Mouse (Mus musculus) embryonic fibroblast, embryonic 13.5 days (primary cell): ENCODE results near the gene Polm. TPM values are rescaled to one million over a fixed set of nuclear protein-coding genes. Genes with fewer than 3 reads are reported as not detected.
A peak's percentile ranks its signal among the peaks of the same experiment; 100 is the strongest.

Experiments used
- H3K27ac ChIP-seq: 2 replicates; pipeline ENCODE4 v1.5.1; 2012; ENCODE audit warnings: low read length, control low read depth, inconsistent platforms; ENCODE audit not compliant: insufficient read depth
- H3K4me1 ChIP-seq: 2 replicates; pipeline ENCODE4 v1.6.1; 2011; ENCODE audit warnings: low read length; ENCODE audit not compliant: control insufficient read depth, insufficient read depth
- H3K4me3 ChIP-seq: 2 replicates; pipeline ENCODE4 v1.5.1; 2011; ENCODE audit warnings: mild to moderate bottlenecking, control low read depth, low read length; ENCODE audit not compliant: insufficient read depth
- CTCF ChIP-seq: IDR thresholded peaks from 2 replicates; pipeline ENCODE4 v1.5.1; 2011; ENCODE audit warnings: mild to moderate bottlenecking, control low read depth, low read length, moderate library complexity, borderline replicate concordance; ENCODE audit not compliant: insufficient read depth
- POLR2A ChIP-seq: IDR thresholded peaks from 2 replicates; pipeline ENCODE4 v1.6.1; 2011; ENCODE audit warnings: low read depth, mild to moderate bottlenecking, control low read depth, low read length, moderate library complexity
- polyA plus RNA-seq: library from polyadenylated mRNA; stranded (reverse); fragments of >200 nt; gene quantifications from 2 replicates; pipeline ENCODE4 v1.2.4, GENCODE M21; 2011; ENCODE audit warnings: low read depth; ENCODE audit not compliant: missing spikeins, insufficient read length

Gene Polm
- polyA plus RNA-seq, 1 experiment = 9.9 TPM

DNA sequence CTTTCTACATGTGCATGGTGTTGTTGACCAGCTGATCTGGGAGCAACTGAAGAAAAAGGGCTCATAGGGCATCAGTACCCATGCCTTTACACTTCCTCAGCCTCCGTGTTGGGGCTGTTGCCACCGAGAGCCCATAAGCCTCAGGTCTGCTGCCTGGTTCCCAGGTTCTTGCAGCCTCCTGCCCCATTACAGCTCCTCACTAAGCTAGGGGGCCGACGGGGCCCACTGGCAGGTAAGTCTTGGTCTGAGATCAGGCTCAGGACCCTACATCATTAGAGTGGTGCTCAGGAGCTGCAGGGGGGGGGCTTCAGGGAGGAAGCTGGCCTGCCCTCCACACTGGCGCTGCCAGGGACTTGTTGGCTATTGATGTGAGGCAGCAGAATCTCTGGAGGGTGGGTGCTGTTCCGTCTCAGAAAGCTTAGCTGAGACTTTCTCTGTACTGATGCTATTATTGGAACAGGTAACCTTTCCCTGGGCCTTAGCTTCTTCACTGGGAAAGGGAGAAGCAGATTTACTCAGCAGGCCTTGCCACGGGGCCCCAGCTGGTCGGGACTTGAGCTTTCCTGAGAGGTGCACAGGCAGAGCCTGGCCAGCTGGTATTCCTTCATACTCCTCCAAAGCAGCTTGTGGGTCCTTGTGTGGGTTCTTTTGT, 18.8 kb upstream of the Polm start:
- Histone ChIP-seq H3K4me3 (no peak overlapping the region), H3K27ac (peak overlapping the region; percentile 91), H3K4me1 (peaks cover 26% of the 10 kb centered on the region)
- TF ChIP-seq CTCF = no peak
- TF ChIP-seq POLR2A = no peak

- TF ChIP-seq CTCF = no peak
- TF ChIP-seq POLR2A = no peak
- peak overlapping the region; percentile 91 for H3K27ac ChIP-seq
- H3K4me1 ChIP-seq = peaks cover 27% of the 10 kb centered on the region; the same call in 1 of the 2 replicates
- no peak overlapping the region for H3K4me3 ChIP-seq
Measured at GRCm38 (mm10) chr11:5855902-5856301, 18.1 kb upstream of the Polm start.

GRCm38 (mm10) chr11:5855481-5855880, 17.7 kb upstream of the Polm start:
- H3K4me1 ChIP-seq = peaks cover 23% of the 10 kb centered on the region; the same call in 1 of the 2 replicates
- H3K27ac ChIP-seq = peak overlapping the region; percentile 91
- H3K4me3 ChIP-seq = no peak overlapping the region
- TF ChIP-seq POLR2A (no peak), CTCF (no peak)

DNA sequence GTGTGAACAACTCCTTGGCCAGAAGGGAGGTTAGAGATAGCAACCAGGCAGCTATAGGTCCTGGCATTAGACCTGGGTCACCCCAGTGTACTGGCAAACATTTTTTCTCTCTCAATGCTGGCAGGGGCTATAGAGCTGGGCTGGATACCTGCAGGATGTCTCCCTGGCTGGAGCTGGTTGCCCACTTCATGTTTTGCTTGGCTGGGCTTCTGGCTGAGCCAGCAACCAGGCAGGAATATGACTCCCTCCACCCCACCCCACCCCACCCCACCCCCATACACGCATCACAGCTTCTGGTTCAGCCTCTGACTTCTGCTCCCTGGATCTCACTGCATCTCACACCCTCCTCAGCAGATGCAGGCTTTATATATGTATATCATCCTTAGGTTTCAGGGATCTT, 14.5 kb upstream of the Polm start:
- peaks cover 21% of the 10 kb centered on the region for H3K4me1 ChIP-seq
- H3K27ac ChIP-seq = peak overlapping the region; percentile 43; the same call in 1 of the 2 replicates
- H3K4me3 ChIP-seq = no peak overlapping the region
- TF ChIP-seq POLR2A = no peak
- TF ChIP-seq CTCF = no peak

- TF ChIP-seq CTCF = no peak
- TF ChIP-seq POLR2A = no peak
- no peak overlapping the region for H3K4me3 ChIP-seq
- peaks cover 18% of the 10 kb centered on the region for H3K4me1 ChIP-seq
- peak overlapping the region; percentile 43 for H3K27ac ChIP-seq
Measured at GRCm38 (mm10) chr11:5851021-5851736, 13.4 kb upstream of the Polm start.

DNA sequence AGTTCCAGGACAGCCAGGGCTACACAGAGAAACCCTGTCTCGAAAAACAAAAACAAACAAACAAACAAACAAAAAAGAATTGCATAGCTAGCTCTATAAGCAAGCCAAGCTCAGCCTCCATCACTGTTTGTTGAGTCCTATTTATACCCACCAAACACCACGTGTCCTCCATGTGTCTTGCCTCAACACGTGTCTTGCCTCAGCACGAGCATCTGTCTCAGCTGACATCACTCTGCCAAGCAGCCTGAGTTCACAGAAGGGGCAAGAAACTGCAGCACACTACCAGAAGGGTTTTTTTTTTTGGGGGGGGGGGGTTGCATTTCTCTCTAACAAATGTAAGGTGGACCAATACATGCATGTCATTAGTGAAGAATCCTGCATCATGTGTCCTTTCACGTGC, 12.6 kb upstream of the Polm start:
- no peak overlapping the region for H3K4me3 ChIP-seq
- no peak overlapping the region for H3K27ac ChIP-seq
- H3K4me1 ChIP-seq = peaks cover 17% of the 10 kb centered on the region
- TF ChIP-seq POLR2A (no peak), CTCF (no peak)

DNA sequence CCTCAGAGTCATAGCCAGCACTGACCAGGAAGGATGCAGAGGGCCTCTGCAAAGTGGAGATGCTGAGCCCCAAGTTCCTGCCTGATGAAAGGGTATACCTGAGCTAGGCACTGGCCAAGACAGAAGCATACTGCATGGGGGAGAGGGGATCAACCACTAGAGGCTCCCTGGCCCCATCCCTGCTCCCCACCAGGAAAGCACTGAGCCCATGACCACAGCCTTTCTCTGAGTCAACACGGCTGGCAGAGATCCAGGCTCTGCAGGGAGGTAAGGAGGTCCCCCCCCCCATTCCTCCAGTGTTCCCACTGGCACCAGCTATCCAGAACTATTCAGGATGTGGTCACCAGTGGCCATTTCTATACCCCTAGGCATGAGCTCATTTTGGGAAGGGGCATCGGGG, 11.5 kb upstream of the Polm start:
- Histone ChIP-seq H3K27ac (peak overlapping the region; percentile 55), H3K4me3 (no peak overlapping the region), H3K4me1 (peaks cover 17% of the 10 kb centered on the region)
- TF ChIP-seq CTCF = no peak

DNA sequence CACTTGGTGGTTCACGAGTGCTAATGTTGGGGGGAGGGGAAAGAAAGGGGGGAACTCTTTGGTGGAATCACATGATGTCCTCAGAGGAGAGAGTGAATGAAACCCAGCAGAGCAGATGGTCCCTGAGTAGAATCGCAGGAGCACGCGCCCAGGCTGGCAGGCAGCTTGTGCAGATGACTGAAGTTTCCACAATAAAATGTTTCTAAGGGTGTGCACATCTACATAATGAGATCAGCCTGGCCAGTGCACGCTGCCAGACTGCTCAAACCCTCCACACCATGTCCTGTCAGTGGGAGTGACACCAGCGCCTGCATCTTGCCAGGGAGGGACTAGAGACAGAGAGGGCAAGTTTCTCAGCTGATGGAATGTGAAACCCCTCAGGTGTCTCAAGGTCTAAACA, 10.9 kb upstream of the Polm start:
- peaks cover 17% of the 10 kb centered on the region for H3K4me1 ChIP-seq
- H3K27ac ChIP-seq = peak overlapping the region; percentile 55
- H3K4me3 ChIP-seq = no peak overlapping the region
- TF ChIP-seq CTCF = no peak
- no peak for TF ChIP-seq POLR2A

GRCm38 (mm10) chr11:5846639-5847345, 9.0 kb upstream of the Polm start:
- Histone ChIP-seq H3K27ac (peak overlapping the region; percentile 43), H3K4me1 (peaks cover 17% of the 10 kb centered on the region), H3K4me3 (no peak overlapping the region)
- TF ChIP-seq CTCF (no peak), POLR2A (no peak)

- Histone ChIP-seq H3K4me3 (no peak overlapping the region), H3K4me1 (0 out of 2 replicates have a peak, but pooled peaks cover 2% of the 10 kb centered on the region), H3K27ac (no peak overlapping the region)
- TF ChIP-seq CTCF = no peak
Measured at GRCm38 (mm10) chr11:5843131-5843530, 5.3 kb upstream of the Polm start.
